Comparison of ENCODE assay signal across 16 mouse cellular contexts in the genomic region with DNA sequence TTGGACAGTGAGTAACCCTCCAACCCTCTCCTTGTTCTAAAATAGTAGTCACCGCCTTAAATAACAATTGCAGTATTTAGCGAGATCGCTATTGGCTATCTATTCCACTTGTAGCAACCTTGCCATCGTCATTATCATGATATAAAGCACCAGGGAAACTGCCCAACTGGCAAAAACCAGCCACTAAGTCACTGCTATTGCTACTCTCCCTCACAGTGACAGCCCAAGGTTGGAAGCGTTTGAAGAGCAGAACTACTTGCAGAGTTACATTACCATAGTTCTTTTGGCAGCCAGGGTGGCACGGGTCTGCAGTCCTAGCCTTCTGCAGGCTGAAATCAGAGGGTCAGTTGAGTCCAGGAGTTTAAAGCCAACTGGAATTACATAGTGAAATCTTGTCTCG.
DNase-seq lines count a peak whose midpoint lies in the region; ATAC-seq lines count a peak whose summit lies in the region.
"Had no signal": no experiment of that assay in that cellular context is flagged by ENCODE, and none has a peak within 500 bp of the region (broad histone marks: within the 10 kb centered on the region; RNA-seq: fewer than 3 reads in every experiment).

No protein-coding gene starts in this region.

- no peak overlapping the region for H3K4me2 ChIP-seq in forebrain, embryonic 12.5 days
- H3K4me2 ChIP-seq: embryonic facial prominence, embryonic 12.5 days had no signal

- H3K4me1 ChIP-seq in forebrain, embryonic 12.5 days = no peaks in the 10 kb centered on the region
- H3K4me1 ChIP-seq: embryonic facial prominence, embryonic 10.5 days; embryonic facial prominence, embryonic 12.5 days had no signal

- H3K36me3 ChIP-seq in forebrain, embryonic 12.5 days (replicated peaks) = no peaks in the 10 kb centered on the region
- H3K36me3 ChIP-seq: embryonic facial prominence, embryonic 10.5 days; embryonic facial prominence, embryonic 12.5 days had no signal

- DNase-seq in adrenal gland, adult 2 months = peak; percentile 71
- peak; percentile 67 for DNase-seq in adrenal gland, adult 8-10 months
- DNase-seq in adrenal gland, postnatal 14 days = peak; percentile 62
- DNase-seq in adrenal gland, postnatal 36 days = peak; percentile 29 to 60
- DNase-seq in lung, adult 18-20 months = no peak
- DNase-seq in kidney, postnatal 25 days = no peak
- DNase-seq: cerebellum, adult 11 months; cerebellum, adult 2 months; cerebellum, adult 9-10 months; cerebellum, postnatal 10 days; cerebellum, postnatal 25 days had no signal

- H3K27ac ChIP-seq in forebrain, embryonic 12.5 days = no peak overlapping the region
- H3K27ac ChIP-seq: embryonic facial prominence, embryonic 10.5 days; embryonic facial prominence, embryonic 12.5 days had no signal

- no peak overlapping the region for H3K4me3 ChIP-seq in forebrain, embryonic 12.5 days (replicated peaks)
- H3K4me3 ChIP-seq: embryonic facial prominence, embryonic 10.5 days; embryonic facial prominence, embryonic 12.5 days had no signal

- no peaks in the 10 kb centered on the region for H3K27me3 ChIP-seq in forebrain, embryonic 12.5 days
- H3K27me3 ChIP-seq: embryonic facial prominence, embryonic 12.5 days had no signal

- no peak overlapping the region for H3K9ac ChIP-seq in forebrain, embryonic 12.5 days
- H3K9ac ChIP-seq: embryonic facial prominence, embryonic 12.5 days had no signal

- 82% methylated on average over 7 of the region's 7 CpGs for WGBS in forebrain, embryonic 12.5 days

- ATAC-seq in forebrain, embryonic 12.5 days (ENCODE audit: low FRiP score) = no peak
- ATAC-seq: forebrain, embryonic 14.5 days; forebrain, embryonic 16.5 days had no signal

- no peaks in the 10 kb centered on the region for H3K9me3 ChIP-seq in forebrain, embryonic 12.5 days
- H3K9me3 ChIP-seq: embryonic facial prominence, embryonic 10.5 days; embryonic facial prominence, embryonic 12.5 days had no signal

Comparison
In these comparisons a context has a peak if more than half of its experiments do, and no peak if none do; other contexts are left out.
1. DNase-seq: peak in adrenal gland, adult 2 months (single experiment), adrenal gland, adult 8-10 months (single experiment), adrenal gland, postnatal 14 days (single experiment) and adrenal gland, postnatal 36 days (2 of 2); none in lung, adult 18-20 months (0 of 2) and kidney, postnatal 25 days (0 of 2).